Mouse (Mus musculus): ENCODE measurements around the gene Oaz2. TPM values are rescaled to one million over a fixed set of nuclear protein-coding genes. Genes with fewer than 3 reads are reported as not detected.
A peak's percentile ranks its signal among the peaks of the same experiment; 100 is the strongest.

The Oaz2 gene
- polyA plus RNA-seq, 1 experiment, result 13.6 TPM

GRCm38 (mm10) chr9:65661493-65661892, 6.3 kb upstream of the Oaz2 start:
- Histone ChIP-seq H3K36me3 (ENCODE audit: control insufficient read depth) (no peaks in the 10 kb centered on the region), H3K9me3 (ENCODE audit: control insufficient read depth, low read length) (no peaks in the 10 kb centered on the region), H3K27me3 (ENCODE audit: control insufficient read depth) (no peaks in the 10 kb centered on the region), H3K4me1 (ENCODE audit: control insufficient read depth) (0 out of 2 replicates have a peak, but pooled peaks cover 3% of the 10 kb centered on the region), H3K4me3 (replicated peaks) (no peak overlapping the region)
- TF ChIP-seq GATA1 (IDR thresholded peaks at IDR 0.05; ENCODE audit: low read length) (no peak), TAL1 (IDR thresholded peaks at IDR 0.05; ENCODE audit: low read length) (no peak)

- Histone ChIP-seq H3K4me1 (ENCODE audit: control insufficient read depth) (0 out of 2 replicates have a peak, but pooled peaks cover 3% of the 10 kb centered on the region), H3K27me3 (ENCODE audit: control insufficient read depth) (no peaks in the 10 kb centered on the region)
Observed at GRCm38 (mm10) chr9:65664163-65664562, 3.6 kb upstream of the Oaz2 start.

GRCm38 (mm10) chr9:65666042-65666441, 1.8 kb upstream of the Oaz2 start:
- no peak overlapping the region for H3K4me3 ChIP-seq (replicated peaks)
- TF ChIP-seq GATA1 (IDR thresholded peaks at IDR 0.05; ENCODE audit: low read length) (peak; percentile 51), TAL1 (IDR thresholded peaks at IDR 0.05; ENCODE audit: low read length) (no peak)
- H3K27me3 ChIP-seq (ENCODE audit: control insufficient read depth), result no peaks in the 10 kb centered on the region
- H3K9me3 ChIP-seq (ENCODE audit: control insufficient read depth, low read length), result no peaks in the 10 kb centered on the region
- 0 out of 2 replicates have a peak, but pooled peaks cover 3% of the 10 kb centered on the region for H3K4me1 ChIP-seq (ENCODE audit: control insufficient read depth)
- H3K36me3 ChIP-seq (ENCODE audit: control insufficient read depth), result no peaks in the 10 kb centered on the region

More at GRCm38 (mm10) chr9:65664163-65664562, 3.6 kb upstream of the Oaz2 start:
- no peaks in the 10 kb centered on the region for H3K36me3 ChIP-seq (ENCODE audit: control insufficient read depth)
- no peak overlapping the region for H3K4me3 ChIP-seq (replicated peaks)
- TF ChIP-seq TAL1 (IDR thresholded peaks at IDR 0.05; ENCODE audit: low read length) (no peak), GATA1 (IDR thresholded peaks at IDR 0.05; ENCODE audit: low read length) (no peak)
- no peaks in the 10 kb centered on the region for H3K9me3 ChIP-seq (ENCODE audit: control insufficient read depth, low read length)

- Histone ChIP-seq H3K27me3 (ENCODE audit: control insufficient read depth) (no peaks in the 10 kb centered on the region), H3K36me3 (ENCODE audit: control insufficient read depth) (no peaks in the 10 kb centered on the region), H3K9me3 (ENCODE audit: control insufficient read depth, low read length) (no peaks in the 10 kb centered on the region), H3K4me1 (ENCODE audit: control insufficient read depth) (peaks cover 15% of the 10 kb centered on the region), H3K4me3 (replicated peaks) (no peak overlapping the region)
- TF ChIP-seq GATA1 (IDR thresholded peaks at IDR 0.05; ENCODE audit: low read length), result no peak
- no peak for TF ChIP-seq TAL1 (IDR thresholded peaks at IDR 0.05; ENCODE audit: low read length)
Observed at GRCm38 (mm10) chr9:65671431-65671931, 3.7 kb downstream of the Oaz2 start.

GRCm38 (mm10) chr9:65672996-65673395, 5.2 kb downstream of the Oaz2 start:
- peaks cover 28% of the 10 kb centered on the region for H3K4me1 ChIP-seq (ENCODE audit: control insufficient read depth)
- TF ChIP-seq TAL1 (IDR thresholded peaks at IDR 0.05; ENCODE audit: low read length) (no peak), GATA1 (IDR thresholded peaks at IDR 0.05; ENCODE audit: low read length) (no peak)
- H3K27me3 ChIP-seq (ENCODE audit: control insufficient read depth), result no peaks in the 10 kb centered on the region
- no peak overlapping the region for H3K4me3 ChIP-seq (replicated peaks)
- H3K9me3 ChIP-seq (ENCODE audit: control insufficient read depth, low read length), result no peaks in the 10 kb centered on the region
- no peaks in the 10 kb centered on the region for H3K36me3 ChIP-seq (ENCODE audit: control insufficient read depth)

- no peak for TF ChIP-seq TAL1 (IDR thresholded peaks at IDR 0.05; ENCODE audit: low read length)
- no peak for TF ChIP-seq GATA1 (IDR thresholded peaks at IDR 0.05; ENCODE audit: low read length)
- H3K36me3 ChIP-seq (ENCODE audit: control insufficient read depth), result no peaks in the 10 kb centered on the region
- peaks cover 37% of the 10 kb centered on the region for H3K4me1 ChIP-seq (ENCODE audit: control insufficient read depth)
- H3K27me3 ChIP-seq (ENCODE audit: control insufficient read depth), result no peaks in the 10 kb centered on the region
- H3K9me3 ChIP-seq (ENCODE audit: control insufficient read depth, low read length), result no peaks in the 10 kb centered on the region
- H3K4me3 ChIP-seq (replicated peaks), result peak overlapping the region; percentile 73
Observed at GRCm38 (mm10) chr9:65675461-65676357, 7.9 kb downstream of the Oaz2 start.

- TF ChIP-seq TAL1 (IDR thresholded peaks at IDR 0.05; ENCODE audit: low read length), result no peak
- TF ChIP-seq GATA1 (IDR thresholded peaks at IDR 0.05; ENCODE audit: low read length), result no peak
- Histone ChIP-seq H3K36me3 (ENCODE audit: control insufficient read depth) (no peaks in the 10 kb centered on the region), H3K4me1 (ENCODE audit: control insufficient read depth) (peaks cover 37% of the 10 kb centered on the region), H3K9me3 (ENCODE audit: control insufficient read depth, low read length) (no peaks in the 10 kb centered on the region), H3K27me3 (ENCODE audit: control insufficient read depth) (no peaks in the 10 kb centered on the region), H3K4me3 (replicated peaks) (peak overlapping the region; percentile 73)
Observed at GRCm38 (mm10) chr9:65676358-65677118, 8.7 kb downstream of the Oaz2 start.

GRCm38 (mm10) chr9:65677119-65677462, 9.3 kb downstream of the Oaz2 start:
- Histone ChIP-seq H3K36me3 (ENCODE audit: control insufficient read depth) (no peaks in the 10 kb centered on the region), H3K4me1 (ENCODE audit: control insufficient read depth) (peaks cover 37% of the 10 kb centered on the region), H3K4me3 (replicated peaks) (peak overlapping the region; percentile 73), H3K27me3 (ENCODE audit: control insufficient read depth) (no peaks in the 10 kb centered on the region), H3K9me3 (ENCODE audit: control insufficient read depth, low read length) (no peaks in the 10 kb centered on the region)
- TF ChIP-seq GATA1 (IDR thresholded peaks at IDR 0.05; ENCODE audit: low read length) (no peak; the same call in 1 of the 2 replicates), TAL1 (IDR thresholded peaks at IDR 0.05; ENCODE audit: low read length) (no peak)
